Comparison of ENCODE assay signal across 8 mouse cellular contexts in genomic region chr2:3512552-3513454, GRCm38 (mm10). TPM values are rescaled to one million over a fixed set of nuclear protein-coding genes. Genes with fewer than 3 reads are reported as not detected.
DNase-seq lines count a peak whose midpoint lies in the region; ATAC-seq and TF ChIP-seq lines count a peak whose summit lies in the region.

Gene Gm45902, minus strand, starts transcription at chr2:3512790.
Gene Hspa14, minus strand, starts transcription at chr2:3512814.
Gene Cdnf, plus strand, starts transcription at chr2:3513030.

- peak within 1 kb of the TSS; percentile 88 for H3K4me3 ChIP-seq in embryonic facial prominence, embryonic 14.5 days (ENCODE audit: low read depth, low read length)
- peak within 1 kb of the TSS; percentile 78 for H3K4me3 ChIP-seq in heart, adult 2 months
- H3K4me3 ChIP-seq in limb, embryonic 13.5 days, result peak within 1 kb of the TSS; percentile 86
- peak within 1 kb of the TSS; percentile 67 for H3K4me3 ChIP-seq in midbrain, embryonic 16.5 days (ENCODE audit: low read depth, low read length)

- peak; percentile 100 for ATAC-seq in embryonic facial prominence, embryonic 14.5 days (ENCODE audit: low read depth)
- peak; percentile 100 for ATAC-seq in limb, embryonic 13.5 days (ENCODE audit: low FRiP score, low read depth)
- ATAC-seq in midbrain, embryonic 16.5 days, result peak; percentile 100

- TF ChIP-seq CTCF in heart, adult 2 months (IDR thresholded peaks at IDR 0.05), result no peak

- peaks cover 13% of the 10 kb centered on the region for H3K4me1 ChIP-seq in embryonic facial prominence, embryonic 14.5 days (ENCODE audit: control insufficient read depth, insufficient read depth, low read length)
- peaks cover 3% of the 10 kb centered on the region; the same call in 1 of the 2 replicates for H3K4me1 ChIP-seq in heart, adult 2 months (ENCODE audit: control insufficient read depth, insufficient read depth, low read length)
- peaks cover 11% of the 10 kb centered on the region for H3K4me1 ChIP-seq in limb, embryonic 13.5 days
- peaks cover 13% of the 10 kb centered on the region for H3K4me1 ChIP-seq in midbrain, embryonic 16.5 days (ENCODE audit: control insufficient read depth, insufficient read depth, low read length)

- peak within 1 kb of the TSS; percentile 94 for H3K9ac ChIP-seq in embryonic facial prominence, embryonic 14.5 days (ENCODE audit: low read depth, low read length)
- H3K9ac ChIP-seq in heart, adult 2 months (ENCODE audit: low read depth, low read length), result peak within 1 kb of the TSS; percentile 84
- H3K9ac ChIP-seq in limb, embryonic 13.5 days, result peak within 1 kb of the TSS; percentile 88
- peak within 1 kb of the TSS; percentile 85 for H3K9ac ChIP-seq in midbrain, embryonic 16.5 days (ENCODE audit: low read depth, low read length)

- peak; percentile 99 for DNase-seq in 3T3-L1 (ENCODE audit: low read depth, low spot score)
- DNase-seq in adrenal gland, postnatal 4 days (ENCODE audit: low spot score in 2 of 2), result peak; percentile 69 to 85
- DNase-seq in embryonic facial prominence, embryonic 14.5 days (ENCODE audit: low spot score), result peak; percentile 100
- peak; percentile 92 to 98 for DNase-seq in heart, adult 2 months
- DNase-seq in kidney, adult 8-10 months, result peak; percentile 98 to 99
- DNase-seq in spleen, postnatal 10 days (ENCODE audit: low spot score in 2 of 2), result peak; percentile 94

- peak; percentile 77 for TF ChIP-seq POLR2A in heart, adult 2 months (IDR thresholded peaks at IDR 0.05; ENCODE audit: insufficient read depth, low read depth, low read length)

- H3K4me2 ChIP-seq in embryonic facial prominence, embryonic 14.5 days (ENCODE audit: low read depth, low read length), result peak within 1 kb of the TSS; percentile 73
- peak within 1 kb of the TSS; percentile 95 for H3K4me2 ChIP-seq in limb, embryonic 13.5 days (replicated peaks)
- peak within 1 kb of the TSS; percentile 73 for H3K4me2 ChIP-seq in midbrain, embryonic 16.5 days (ENCODE audit: low read length)

- peak within 1 kb of the TSS; percentile 90 for H3K27ac ChIP-seq in embryonic facial prominence, embryonic 14.5 days (replicated peaks; ENCODE audit: low read depth, low read length)
- peak within 1 kb of the TSS; percentile 92 for H3K27ac ChIP-seq in heart, adult 2 months
- H3K27ac ChIP-seq in limb, embryonic 13.5 days, result peak within 1 kb of the TSS; percentile 76
- peak within 1 kb of the TSS; percentile 88 for H3K27ac ChIP-seq in midbrain, embryonic 16.5 days (ENCODE audit: low read length)

- TF ChIP-seq EP300 in heart, adult 2 months (IDR thresholded peaks at IDR 0.05; ENCODE audit: insufficient read depth, low read depth, low read length), result peak; percentile 36; the same call in 1 of the 2 replicates

- H3K79me2 ChIP-seq in heart, adult 2 months (replicated peaks; ENCODE audit: control insufficient read depth, insufficient read depth, low read length), result no peaks in the 10 kb centered on the region

- H3K9me3 ChIP-seq in embryonic facial prominence, embryonic 14.5 days (ENCODE audit: control insufficient read depth, low read length), result no peaks in the 10 kb centered on the region
- H3K9me3 ChIP-seq in limb, embryonic 13.5 days, result no peaks in the 10 kb centered on the region
- H3K9me3 ChIP-seq in midbrain, embryonic 16.5 days (replicated peaks; ENCODE audit: control insufficient read depth, low read length, poor library complexity, severe bottlenecking), result 0 out of 2 replicates have a peak, but pooled peaks cover 2% of the 10 kb centered on the region

- intact Hi-C loops in heart, adult 2 months (cut with DNase I), result loop anchor here (2.0 kb wide), 1 partner anchor 38 kb away; the partner anchor contains the start of gene Suv39h2

- WGBS in embryonic facial prominence, embryonic 14.5 days, result 1% methylated on average over 33 of the region's 60 CpGs
- WGBS in heart, adult 2 months, result 1% methylated on average over 60 of the region's 60 CpGs
- under 1% methylated on average over 60 of the region's 60 CpGs for WGBS in limb, embryonic 13.5 days
- under 1% methylated on average over 60 of the region's 60 CpGs for WGBS in midbrain, embryonic 16.5 days

- H3K27me3 ChIP-seq in embryonic facial prominence, embryonic 14.5 days (replicated peaks; ENCODE audit: control insufficient read depth, insufficient read depth, low read length), result no peaks in the 10 kb centered on the region
- H3K27me3 ChIP-seq in heart, adult 2 months (ENCODE audit: control insufficient read depth, insufficient read depth, low read length), result no peaks in the 10 kb centered on the region
- no peaks in the 10 kb centered on the region for H3K27me3 ChIP-seq in limb, embryonic 13.5 days
- H3K27me3 ChIP-seq in midbrain, embryonic 16.5 days (ENCODE audit: control insufficient read depth, insufficient read depth, low read depth, low read length), result no peaks in the 10 kb centered on the region

- peaks cover 27% of the 10 kb centered on the region for H3K36me3 ChIP-seq in embryonic facial prominence, embryonic 14.5 days (ENCODE audit: control insufficient read depth, insufficient read depth, low read length)
- H3K36me3 ChIP-seq in heart, adult 2 months (ENCODE audit: control insufficient read depth, insufficient read depth, low read length), result peaks cover 3% of the 10 kb centered on the region; the same call in 1 of the 2 replicates
- peaks cover 27% of the 10 kb centered on the region for H3K36me3 ChIP-seq in limb, embryonic 13.5 days
- peaks cover 4% of the 10 kb centered on the region; the same call in 1 of the 2 replicates for H3K36me3 ChIP-seq in midbrain, embryonic 16.5 days (ENCODE audit: control insufficient read depth, insufficient read depth, low read length)

RNA-seq across cellular contexts. Expression of gene Gm45902, which starts in this region (rescaled TPM):
- total RNA-seq in adrenal gland, postnatal 4 days (2021), result 1 to 10 TPM; 4.8 to 5.7 TPM
- 3.9 and 4.9 TPM in 2 replicates for polyA plus RNA-seq in embryonic facial prominence, embryonic 14.5 days (2014; fragmentation: Nextera tagmentation; extraction: Ambion mirVana)
- total RNA-seq in heart, adult 2 months (2021), result 1 to 10 TPM in 1 of 2 experiments, under 1 TPM in 1; 0.91 to 1.0 TPM
- polyA plus RNA-seq in heart, adult 2 months (2012; rRNA removed), result 0.61 and 1.2 TPM in 2 replicates
- polyA plus RNA-seq in limb, embryonic 13.5 days (2015; fragmentation: Nextera tagmentation; extraction: Ambion mirVana), result 5.4 and 5.6 TPM in 2 replicates
- polyA plus RNA-seq in midbrain, embryonic 16.5 days (2015; fragmentation: Nextera tagmentation; extraction: Ambion mirVana), result 8.1 and 8.7 TPM in 2 replicates

RNA-seq across cellular contexts. Expression of gene Hspa14, which starts in this region (rescaled TPM):
- 10 to 100 TPM; 59.5 to 61.7 TPM for total RNA-seq in adrenal gland, postnatal 4 days (2021)
- polyA plus RNA-seq in embryonic facial prominence, embryonic 14.5 days (2014; fragmentation: Nextera tagmentation; extraction: Ambion mirVana), result 85.7 and 93.7 TPM in 2 replicates
- total RNA-seq in heart, adult 2 months (2021), result 10 to 100 TPM; 21.5 to 22.7 TPM
- 16.9 and 21.5 TPM in 2 replicates for polyA plus RNA-seq in heart, adult 2 months (2012; rRNA removed)
- polyA plus RNA-seq in limb, embryonic 13.5 days (2015; fragmentation: Nextera tagmentation; extraction: Ambion mirVana), result 106 and 109 TPM in 2 replicates
- polyA plus RNA-seq in midbrain, embryonic 16.5 days (2015; fragmentation: Nextera tagmentation; extraction: Ambion mirVana), result 63.4 and 66.0 TPM in 2 replicates

RNA-seq across cellular contexts. Expression of gene Cdnf, which starts in this region (rescaled TPM):
- 1 to 10 TPM; 1.8 to 2.1 TPM for total RNA-seq in adrenal gland, postnatal 4 days (2021)
- 0.32 TPM in 1 of 2 replicates, not detected in the other for polyA plus RNA-seq in embryonic facial prominence, embryonic 14.5 days (2014; fragmentation: Nextera tagmentation; extraction: Ambion mirVana)
- 10 to 100 TPM; 22.1 to 30.8 TPM for total RNA-seq in heart, adult 2 months (2021)
- polyA plus RNA-seq in heart, adult 2 months (2012; rRNA removed), result 7.0 and 15.3 TPM in 2 replicates
- 0.10 and 0.17 TPM in 2 replicates for polyA plus RNA-seq in limb, embryonic 13.5 days (2015; fragmentation: Nextera tagmentation; extraction: Ambion mirVana)
- polyA plus RNA-seq in midbrain, embryonic 16.5 days (2015; fragmentation: Nextera tagmentation; extraction: Ambion mirVana), result 0.23 and 0.37 TPM in 2 replicates

Comparison
In these comparisons a context has a peak if more than half of its experiments do, and no peak if none do; other contexts are left out.
1. Peak in every context shown above with its lines: DNase-seq, ATAC-seq, H3K4me3 ChIP-seq and H3K27ac ChIP-seq.
2. RNA of gene Cdnf (total RNA-seq): 22.1 to 30.8 TPM in heart, adult 2 months; 1.8 to 2.1 TPM in adrenal gland, postnatal 4 days; every median in the first group is over 4 times any median in the second.